Mouse (Mus musculus): ENCODE measurements at regions not wholly inside any gene's neighbourhood (a gene's known extent, or its start where the extent isn't known, plus 50 kb on each side); places are given as distances from the start of the nearest gene placed in this dataset.

GRCm38 (mm10) chr10:46374646-46375045, 797.0 kb downstream of the Hace1 start:
- TF ChIP-seq CTCF (IDR thresholded peaks at IDR 0.05; ENCODE audit: control insufficient read depth, insufficient read depth, insufficient replicate concordance, low read depth, low read length): no peak
- no peak for TF ChIP-seq POLR2A (IDR thresholded peaks at IDR 0.05; ENCODE audit: control insufficient read depth, low read depth, low read length)
